Mouse (Mus musculus) right cerebral cortex, adult 2 months (tissue): ENCODE results near the gene Gja6.

Source experiments
- DNase-seq, 2 experiments: peaks; one replicate each; pipeline ENCODE4 v3.0.0; 2021 to 2022; ENCODE audit warnings: low spot score in 2 of 2

The Gja6 gene

GRCm38 (mm10) chrX:160906952-160907351, at the start of gene Gja6:
Gene Gja6, minus strand, starts transcription at chrX:160907052.
- no peak for DNase-seq

GRCm38 (mm10) chrX:160949583-160949982, 42.7 kb upstream of the Gja6 start:
- no peak for DNase-seq

GRCm38 (mm10) chrX:160944722-160945121, 37.9 kb upstream of the Gja6 start:
- DNase-seq = no peak

GRCm38 (mm10) chrX:160935541-160935940, 28.7 kb upstream of the Gja6 start:
- DNase-seq = no peak

- no peak for DNase-seq
Observed at GRCm38 (mm10) chrX:160930656-160931055, 23.8 kb upstream of the Gja6 start.

GRCm38 (mm10) chrX:160928870-160929269, 22.0 kb upstream of the Gja6 start:
- no peak for DNase-seq

GRCm38 (mm10) chrX:160919022-160919637, 12.3 kb upstream of the Gja6 start:
- DNase-seq = no peak

GRCm38 (mm10) chrX:160906477-160906876, 375 bp downstream of the Gja6 start:
- no peak for DNase-seq

GRCm38 (mm10) chrX:160905913-160906312, 939 bp downstream of the Gja6 start:
- no peak for DNase-seq

- DNase-seq = peak; percentile 10 to 17
Observed at GRCm38 (mm10) chrX:160905041-160905678, 1.7 kb downstream of the Gja6 start.

GRCm38 (mm10) chrX:160901118-160901517, 5.7 kb downstream of the Gja6 start:
- DNase-seq = no peak

GRCm38 (mm10) chrX:160892077-160892476, 14.8 kb downstream of the Gja6 start:
- no peak for DNase-seq

- no peak for DNase-seq
Observed at GRCm38 (mm10) chrX:160886301-160886700, 20.6 kb downstream of the Gja6 start.

- no peak for DNase-seq
Observed at GRCm38 (mm10) chrX:160866576-160866975, 40.3 kb downstream of the Gja6 start.

GRCm38 (mm10) chrX:160865022-160865421, 41.8 kb downstream of the Gja6 start:
- no peak for DNase-seq

- no peak for DNase-seq
Observed at GRCm38 (mm10) chrX:160863689-160864383, 43.0 kb downstream of the Gja6 start.
